Mouse (Mus musculus): Measurements from ENCODE around the gene Plekhg1.

GRCm38 (mm10) chr10:3692791-3693190 is 47.4 kb upstream of the Plekhg1 start:
- TF ChIP-seq CTCF (IDR thresholded peaks at IDR 0.05; ENCODE audit: borderline replicate concordance, control insufficient read depth, extremely low read depth, insufficient read depth, low read length, poor library complexity): no peak
- TF ChIP-seq POLR2A (IDR thresholded peaks at IDR 0.05; ENCODE audit: control insufficient read depth, extremely low read depth, insufficient read depth, low read length, poor library complexity): no peak

Measured in thymus, adult 2 months (tissue).